Mouse (Mus musculus) kidney, embryonic 16.5 days (tissue): ENCODE measurements around the gene Upk3b. TPM values are rescaled to one million over a fixed set of nuclear protein-coding genes. Genes with fewer than 3 reads are reported as not detected.
"Not testable (repeated sequence)": the region's sequence is repeated elsewhere in the genome, so short reads cannot be mapped to it uniquely, and the experiment has no call there.

Source experiments
- ATAC-seq: fragments of 200-750 bp; cut with Nextera tagmentation; 2 replicates; pipeline ENCODE4 v1.8.0; 2017; ENCODE audit warnings: moderate TSS enrichment; ENCODE audit not compliant: low FRiP score, low TSS enrichment
- H3K27ac ChIP-seq: fragments of 300-500 bp; sonication (generic); 2 replicates; pipeline ENCODE4 v1.5.1; 2014; ENCODE audit warnings: low read length
- H3K27me3 ChIP-seq: fragments of 300-500 bp; sonication (generic); 2 replicates; pipeline ENCODE4 v1.6.1; 2014; ENCODE audit warnings: low read length, control low read depth, mixed read lengths; ENCODE audit not compliant: insufficient read depth
- H3K36me3 ChIP-seq: fragments of 300-500 bp; sonication (generic); 2 replicates; pipeline ENCODE4 v1.6.1; 2014; ENCODE audit warnings: low read length, control low read depth, mixed read lengths; ENCODE audit not compliant: insufficient read depth
- H3K4me1 ChIP-seq: fragments of 300-500 bp; sonication (generic); 2 replicates; pipeline ENCODE4 v1.6.1; 2014; ENCODE audit warnings: low read length, control low read depth, mixed read lengths; ENCODE audit not compliant: insufficient read depth
- H3K4me2 ChIP-seq: fragments of 300-500 bp; sonication (generic); replicated peaks from 2 replicates; pipeline ENCODE4 v1.6.1; 2014; ENCODE audit warnings: low read depth, low read length
- H3K4me3 ChIP-seq: fragments of 300-500 bp; sonication (generic); 2 replicates; pipeline ENCODE4 v1.5.1; 2014; ENCODE audit warnings: mild to moderate bottlenecking, low read length
- H3K9ac ChIP-seq: fragments of 300-500 bp; sonication (generic); replicated peaks from 2 replicates; pipeline ENCODE4 v1.6.1; 2014; ENCODE audit warnings: low read length
- H3K9me3 ChIP-seq: fragments of 300-500 bp; sonication (generic); 2 replicates; pipeline ENCODE4 v1.6.1; 2016; ENCODE audit warnings: low read length, control low read depth
- WGBS: fragments of 180-500 bp; shearing (Covaris S2); extraction: QIAGEN DNeasy Blood & Tissue Kit; methylation state at CpG from one replicate; pipeline ENCODE4 v1.1.7; 2014; 5-methylcytosine and 5-hydroxymethylcytosine counted together
- polyA plus RNA-seq: library from polyadenylated mRNA; unstranded; fragments of >200 nt; fragmentation: Nextera tagmentation; extraction: Ambion mirVana; gene quantifications from 2 replicates; pipeline ENCODE4 v1.2.1, GENCODE M21; 2015

The Upk3b gene
- polyA plus RNA-seq, 1 experiment from 2014 or later: 6.1 TPM

- not testable (repeated sequence) for H3K4me1 ChIP-seq, H3K36me3 ChIP-seq, H3K9ac ChIP-seq, H3K27ac ChIP-seq, H3K9me3 ChIP-seq, ATAC-seq, H3K4me3 ChIP-seq, H3K27me3 ChIP-seq, H3K4me2 ChIP-seq
- WGBS: 65% methylated on average over 11 of the region's 11 CpGs
Measured at GRCm38 (mm10) chr5:136066404-136067148, 28.3 kb downstream of the Upk3b start.

GRCm38 (mm10) chr5:136069411-136069810, 31.1 kb downstream of the Upk3b start:
- Histone ChIP-seq H3K9ac (no peak overlapping the region), H3K9me3 (no peaks in the 10 kb centered on the region), H3K4me2 (no peak overlapping the region), H3K27me3 (0 out of 2 replicates have a peak, but pooled peaks cover 3% of the 10 kb centered on the region), H3K4me3 (no peak overlapping the region), H3K27ac (no peak overlapping the region), H3K36me3 (no peaks in the 10 kb centered on the region), H3K4me1 (no peaks in the 10 kb centered on the region)
- 49% methylated on average over 2 of the region's 2 CpGs for WGBS
- ATAC-seq: no peak

- Histone ChIP-seq H3K9me3 (no peaks in the 10 kb centered on the region), H3K9ac (no peak overlapping the region), H3K4me1 (peaks cover 9% of the 10 kb centered on the region), H3K4me3 (no peak overlapping the region), H3K4me2 (no peak overlapping the region), H3K36me3 (no peaks in the 10 kb centered on the region), H3K27me3 (0 out of 2 replicates have a peak, but pooled peaks cover 2% of the 10 kb centered on the region), H3K27ac (no peak overlapping the region)
- no peak for ATAC-seq
- 35% methylated on average over 6 of the region's 6 CpGs for WGBS
Measured at GRCm38 (mm10) chr5:136073051-136073450, 34.8 kb downstream of the Upk3b start.

GRCm38 (mm10) chr5:136073526-136073925, 35.2 kb downstream of the Upk3b start:
- ATAC-seq: no peak
- Histone ChIP-seq H3K9me3 (no peaks in the 10 kb centered on the region), H3K27me3 (no peaks in the 10 kb centered on the region), H3K4me1 (peaks cover 9% of the 10 kb centered on the region), H3K4me2 (no peak overlapping the region), H3K4me3 (no peak overlapping the region), H3K36me3 (no peaks in the 10 kb centered on the region), H3K9ac (no peak overlapping the region), H3K27ac (no peak overlapping the region)
- WGBS: 73% methylated on average over 11 of the region's 11 CpGs

- Histone ChIP-seq H3K4me3 (no peak overlapping the region), H3K4me1 (peaks cover 9% of the 10 kb centered on the region), H3K9me3 (no peaks in the 10 kb centered on the region), H3K27ac (no peak overlapping the region), H3K9ac (no peak overlapping the region), H3K36me3 (no peaks in the 10 kb centered on the region), H3K4me2 (no peak overlapping the region), H3K27me3 (no peaks in the 10 kb centered on the region)
- ATAC-seq: no peak
- 83% methylated on average over 5 of the region's 5 CpGs for WGBS
Measured at GRCm38 (mm10) chr5:136075076-136075475, 36.8 kb downstream of the Upk3b start.

GRCm38 (mm10) chr5:136076284-136076683, 38.0 kb downstream of the Upk3b start:
- Histone ChIP-seq H3K9ac (no peak overlapping the region), H3K27me3 (no peaks in the 10 kb centered on the region), H3K4me1 (peaks cover 9% of the 10 kb centered on the region), H3K36me3 (no peaks in the 10 kb centered on the region), H3K4me2 (0 out of 2 replicates have a peak overlapping the region, but pooled peaks have one; percentile 3), H3K4me3 (no peak overlapping the region), H3K27ac (peak overlapping the region; percentile 72), H3K9me3 (no peaks in the 10 kb centered on the region)
- ATAC-seq: peak; percentile 33; the same call in 1 of the 2 replicates
- WGBS: 36% methylated on average over 7 of the region's 7 CpGs

- Histone ChIP-seq H3K4me1 (peaks cover 9% of the 10 kb centered on the region), H3K27ac (peak overlapping the region; percentile 72; the same call in 1 of the 2 replicates), H3K4me3 (no peak overlapping the region), H3K4me2 (no peak overlapping the region), H3K9ac (no peak overlapping the region), H3K9me3 (no peaks in the 10 kb centered on the region), H3K36me3 (no peaks in the 10 kb centered on the region), H3K27me3 (no peaks in the 10 kb centered on the region)
- no peak for ATAC-seq
- 65% methylated on average over 9 of the region's 9 CpGs for WGBS
Measured at GRCm38 (mm10) chr5:136077001-136077550, 38.8 kb downstream of the Upk3b start.

- 98% methylated on average over 5 of the region's 5 CpGs for WGBS
- no peak for ATAC-seq
- no peak overlapping the region for H3K4me3 ChIP-seq
- H3K27me3 ChIP-seq: no peaks in the 10 kb centered on the region
- H3K9me3 ChIP-seq: no peaks in the 10 kb centered on the region
- no peak overlapping the region for H3K27ac ChIP-seq
- H3K4me2 ChIP-seq: no peak overlapping the region
- H3K9ac ChIP-seq: no peak overlapping the region
- H3K4me1 ChIP-seq: peaks cover 10% of the 10 kb centered on the region
- H3K36me3 ChIP-seq: no peaks in the 10 kb centered on the region
Measured at GRCm38 (mm10) chr5:136078136-136078535, 39.8 kb downstream of the Upk3b start.

GRCm38 (mm10) chr5:136082345-136082744, 44.0 kb downstream of the Upk3b start:
- Histone ChIP-seq H3K4me2 (no peak overlapping the region), H3K4me3 (no peak overlapping the region), H3K27ac (no peak overlapping the region), H3K9me3 (no peaks in the 10 kb centered on the region), H3K36me3 (no peaks in the 10 kb centered on the region), H3K9ac (no peak overlapping the region), H3K27me3 (no peaks in the 10 kb centered on the region), H3K4me1 (peaks cover 21% of the 10 kb centered on the region)
- WGBS: 84% methylated on average over 4 of the region's 4 CpGs
- no peak for ATAC-seq

- Histone ChIP-seq H3K4me2 (peak within 1 kb of the TSS; percentile 98), H3K9ac (peak within 1 kb of the TSS; percentile 66), H3K4me3 (peak within 1 kb of the TSS; percentile 59), H3K4me1 (peaks cover 23% of the 10 kb centered on the region), H3K9me3 (no peaks in the 10 kb centered on the region), H3K27ac (0 out of 2 replicates have a peak within 1 kb of the TSS, but pooled peaks have one; percentile 38), H3K36me3 (no peaks in the 10 kb centered on the region), H3K27me3 (no peaks in the 10 kb centered on the region)
- under 1% methylated on average over 23 of the region's 28 CpGs for WGBS
- peak; percentile 94 for ATAC-seq
Measured at GRCm38 (mm10) chr5:136083669-136084107, 45.4 kb downstream of the Upk3b start, which contains the start of gene Rasa4. Rasa4 (plus strand) TSS chr5:136083916.
